Mouse (Mus musculus) WW6 (cell line): ENCODE data around the gene Ggt6.

Experiments used
- DNase-seq: peaks from one replicate; pipeline ENCODE4 v3.0.0-alpha.2; 2013; ENCODE audit warnings: low read depth, low spot score

Ggt6 gene

GRCm38 (mm10) chr11:72434963-72435693 is at the start of gene Ggt6:
TSS of gene Ggt6 (plus strand) at chr11:72435526.
- DNase-seq, result no peak

GRCm38 (mm10) chr11:72388113-72388529 is 47.2 kb upstream of the Ggt6 start:
- DNase-seq, result no peak

GRCm38 (mm10) chr11:72389407-72390142 is 45.8 kb upstream of the Ggt6 start:
- no peak for DNase-seq

GRCm38 (mm10) chr11:72391181-72391580 is 44.1 kb upstream of the Ggt6 start:
- no peak for DNase-seq

- DNase-seq, result no peak
Measured at GRCm38 (mm10) chr11:72393243-72393642, 42.1 kb upstream of the Ggt6 start.

GRCm38 (mm10) chr11:72393669-72394068 is 41.7 kb upstream of the Ggt6 start:
- no peak for DNase-seq

- no peak for DNase-seq
Measured at GRCm38 (mm10) chr11:72394694-72395093, 40.6 kb upstream of the Ggt6 start.

- no peak for DNase-seq
Measured at GRCm38 (mm10) chr11:72395652-72396051, 39.7 kb upstream of the Ggt6 start.

- DNase-seq, result no peak
Measured at GRCm38 (mm10) chr11:72396621-72397020, 38.7 kb upstream of the Ggt6 start.

GRCm38 (mm10) chr11:72397072-72397471 is 38.3 kb upstream of the Ggt6 start:
- DNase-seq, result no peak

- DNase-seq, result no peak
Measured at GRCm38 (mm10) chr11:72397811-72398525, 37.4 kb upstream of the Ggt6 start.

- DNase-seq, result no peak
Measured at GRCm38 (mm10) chr11:72401068-72401467, 34.3 kb upstream of the Ggt6 start.

- no peak for DNase-seq
Measured at GRCm38 (mm10) chr11:72402017-72402416, 33.3 kb upstream of the Ggt6 start.

GRCm38 (mm10) chr11:72402969-72403368 is 32.4 kb upstream of the Ggt6 start:
- no peak for DNase-seq

GRCm38 (mm10) chr11:72405532-72405931 is 29.8 kb upstream of the Ggt6 start:
- no peak for DNase-seq

- no peak for DNase-seq
Measured at GRCm38 (mm10) chr11:72406079-72406675, 29.1 kb upstream of the Ggt6 start.

GRCm38 (mm10) chr11:72407081-72407480 is 28.2 kb upstream of the Ggt6 start:
- DNase-seq, result no peak

GRCm38 (mm10) chr11:72407574-72407973 is 27.8 kb upstream of the Ggt6 start:
- no peak for DNase-seq

GRCm38 (mm10) chr11:72408451-72409170 is 26.7 kb upstream of the Ggt6 start:
- DNase-seq, result no peak

- no peak for DNase-seq
Measured at GRCm38 (mm10) chr11:72409649-72410385, 25.5 kb upstream of the Ggt6 start.
